Mouse (Mus musculus) bone marrow macrophage, adult 2 months (primary cell): ENCODE results near the gene Rbms1.

Experiments
- CTCF ChIP-seq: IDR thresholded peaks from 2 replicates; pipeline ENCODE4 v1.5.1; 2012; ENCODE audit warnings: low read depth, mild to moderate bottlenecking, low read length, moderate library complexity
- POLR2A ChIP-seq: IDR thresholded peaks from 2 replicates; pipeline ENCODE4 v1.6.1; 2012; ENCODE audit warnings: mild to moderate bottlenecking, low read depth, low read length, borderline replicate concordance

DNA sequence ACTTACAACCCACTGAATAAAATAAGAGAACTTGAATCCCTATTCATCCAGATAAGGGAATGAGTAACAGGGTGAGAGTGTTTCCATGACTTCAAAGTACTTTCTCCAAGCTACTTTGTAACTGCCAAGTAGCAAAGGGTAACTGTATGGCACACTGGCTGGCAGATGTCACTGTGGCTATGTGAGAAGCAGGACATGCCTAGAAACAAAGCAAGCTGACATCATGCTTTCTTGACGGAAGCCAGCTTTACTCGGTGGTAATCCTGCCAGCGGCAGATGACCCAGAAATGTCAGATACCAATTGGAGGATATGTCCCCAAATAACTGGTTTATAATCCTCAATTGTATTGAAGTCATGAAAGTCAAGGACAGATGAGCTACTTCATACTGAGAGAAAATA is 218.3 kb downstream of the Rbms1 start:
- TF ChIP-seq POLR2A (no peak), CTCF (no peak)
